Mouse (Mus musculus): Measurements from ENCODE around the gene Olfr348. TPM values are rescaled to one million over a fixed set of nuclear protein-coding genes. Genes with fewer than 3 reads are reported as not detected.
A peak's percentile ranks its signal among the peaks of the same experiment; 100 is the strongest.

The Olfr348 gene
- polyA plus RNA-seq (2014; fragmentation: Nextera tagmentation; extraction: Ambion mirVana), result not detected in 2 replicates

GRCm38 (mm10) chr2:36783976-36784375 lies at the start of gene Olfr348:
Olfr348 (plus strand) TSS chr2:36784276.
- DNase-seq (ENCODE audit: low spot score, missing footprints) (no peak), ATAC-seq (ENCODE audit: low FRiP score) (no peak)
- Histone ChIP-seq H3K36me3 (ENCODE audit: control insufficient read depth, insufficient read depth, low read length) (no peaks in the 10 kb centered on the region), H3K4me3 (ENCODE audit: low read depth, low read length) (no peak within 1 kb of the TSS), H3K27ac (ENCODE audit: low read depth, low read length) (no peak within 1 kb of the TSS), H3K4me2 (no peak within 1 kb of the TSS), H3K27me3 (ENCODE audit: control insufficient read depth, insufficient read depth, low read length) (no peaks in the 10 kb centered on the region), H3K9ac (ENCODE audit: low read length) (no peak within 1 kb of the TSS), H3K4me1 (ENCODE audit: control insufficient read depth, insufficient read depth, low read length) (no peaks in the 10 kb centered on the region), H3K9me3 (ENCODE audit: control insufficient read depth, low read length) (peaks cover 5% of the 10 kb centered on the region; the same call in 1 of the 2 replicates)
- WGBS, result 73% methylated on average over 2 of the region's 2 CpGs

GRCm38 (mm10) chr2:36736226-36736625 lies 47.9 kb upstream of the Olfr348 start:
- DNase-seq (ENCODE audit: low spot score, missing footprints), result peak; percentile 75
- Histone ChIP-seq H3K36me3 (ENCODE audit: control insufficient read depth, insufficient read depth, low read length) (no peaks in the 10 kb centered on the region), H3K27me3 (ENCODE audit: control insufficient read depth, insufficient read depth, low read length) (no peaks in the 10 kb centered on the region), H3K9me3 (ENCODE audit: control insufficient read depth, low read length) (peaks cover 3% of the 10 kb centered on the region; the same call in 1 of the 2 replicates), H3K4me2 (no peak overlapping the region), H3K4me3 (ENCODE audit: low read depth, low read length) (no peak overlapping the region), H3K27ac (ENCODE audit: low read depth, low read length) (no peak overlapping the region), H3K9ac (ENCODE audit: low read length) (no peak overlapping the region), H3K4me1 (ENCODE audit: control insufficient read depth, insufficient read depth, low read length) (no peaks in the 10 kb centered on the region)
- no peak for ATAC-seq (ENCODE audit: low FRiP score)
- WGBS, result 63% methylated on average over 3 of the region's 3 CpGs

GRCm38 (mm10) chr2:36790238-36790637 lies 6.2 kb downstream of the Olfr348 start, which contains the start of gene Olfr50:
Olfr50 (plus strand) TSS chr2:36790538.
- Histone ChIP-seq H3K27me3 (ENCODE audit: control insufficient read depth, insufficient read depth, low read length) (no peaks in the 10 kb centered on the region), H3K36me3 (ENCODE audit: control insufficient read depth, insufficient read depth, low read length) (no peaks in the 10 kb centered on the region), H3K4me3 (ENCODE audit: low read depth, low read length) (no peak within 1 kb of the TSS), H3K9me3 (ENCODE audit: control insufficient read depth, low read length) (peaks cover 12% of the 10 kb centered on the region; the same call in 1 of the 2 replicates), H3K27ac (ENCODE audit: low read depth, low read length) (no peak within 1 kb of the TSS), H3K4me1 (ENCODE audit: control insufficient read depth, insufficient read depth, low read length) (no peaks in the 10 kb centered on the region), H3K4me2 (no peak within 1 kb of the TSS), H3K9ac (ENCODE audit: low read length) (no peak within 1 kb of the TSS)
- 89% methylated on average over 2 of the region's 2 CpGs for WGBS
- no peak for ATAC-seq (ENCODE audit: low FRiP score)
- no peak for DNase-seq (ENCODE audit: low spot score, missing footprints)

GRCm38 (mm10) chr2:36816932-36817331 lies 32.9 kb downstream of the Olfr348 start, which contains the start of gene Olfr3:
Olfr3 (minus strand) TSS chr2:36817032.
- Histone ChIP-seq H3K9me3 (ENCODE audit: control insufficient read depth, low read length) (peaks cover 4% of the 10 kb centered on the region; the same call in 1 of the 2 replicates), H3K36me3 (ENCODE audit: control insufficient read depth, insufficient read depth, low read length) (no peaks in the 10 kb centered on the region), H3K4me2 (no peak within 1 kb of the TSS), H3K4me1 (ENCODE audit: control insufficient read depth, insufficient read depth, low read length) (no peaks in the 10 kb centered on the region), H3K27me3 (ENCODE audit: control insufficient read depth, insufficient read depth, low read length) (no peaks in the 10 kb centered on the region), H3K9ac (ENCODE audit: low read length) (no peak within 1 kb of the TSS), H3K4me3 (ENCODE audit: low read depth, low read length) (no peak within 1 kb of the TSS), H3K27ac (ENCODE audit: low read depth, low read length) (no peak within 1 kb of the TSS)
- no peak for DNase-seq (ENCODE audit: low spot score, missing footprints)
- WGBS, result 73% methylated on average over 1 of the region's 1 CpGs
- no peak for ATAC-seq (ENCODE audit: low FRiP score)

Other genes starting within 250 kb of the Olfr348 start
- gene Olfr344, start 217.6 kb upstream of the Olfr348 start, polyA plus RNA-seq (2014; fragmentation: Nextera tagmentation; extraction: Ambion mirVana), result not detected in 2 replicates
- not detected in 2 replicates for gene Olfr345, start 144.2 kb upstream of the Olfr348 start, polyA plus RNA-seq (2014; fragmentation: Nextera tagmentation; extraction: Ambion mirVana)
- gene Olfr346, start 98.5 kb upstream of the Olfr348 start, polyA plus RNA-seq (2014; fragmentation: Nextera tagmentation; extraction: Ambion mirVana), result not detected in 2 replicates
- not detected in 2 replicates for gene Olfr347, start 52.4 kb upstream of the Olfr348 start, polyA plus RNA-seq (2014; fragmentation: Nextera tagmentation; extraction: Ambion mirVana)
- not detected in 2 replicates for gene Olfr50, start 6.3 kb downstream of the Olfr348 start, polyA plus RNA-seq (2014; fragmentation: Nextera tagmentation; extraction: Ambion mirVana)
- not detected in 2 replicates for gene Olfr3, start 32.8 kb downstream of the Olfr348 start, polyA plus RNA-seq (2014; fragmentation: Nextera tagmentation; extraction: Ambion mirVana)
- gene Olfr350, start 62.0 kb downstream of the Olfr348 start, polyA plus RNA-seq (2014; fragmentation: Nextera tagmentation; extraction: Ambion mirVana), result not detected in 2 replicates
- gene Olfr351, start 78.4 kb downstream of the Olfr348 start, polyA plus RNA-seq (2014; fragmentation: Nextera tagmentation; extraction: Ambion mirVana), result not detected in 2 replicates
- not detected in 2 replicates for gene Olfr352, start 84.2 kb downstream of the Olfr348 start, polyA plus RNA-seq (2014; fragmentation: Nextera tagmentation; extraction: Ambion mirVana)
- not detected in 2 replicates for gene Olfr353, start 108.7 kb downstream of the Olfr348 start, polyA plus RNA-seq (2014; fragmentation: Nextera tagmentation; extraction: Ambion mirVana)
- gene Olfr354, start 121.4 kb downstream of the Olfr348 start, polyA plus RNA-seq (2014; fragmentation: Nextera tagmentation; extraction: Ambion mirVana), result not detected in 2 replicates
- gene Olfr355, start 144.6 kb downstream of the Olfr348 start, polyA plus RNA-seq (2014; fragmentation: Nextera tagmentation; extraction: Ambion mirVana), result not detected in 2 replicates
- not detected in 2 replicates for gene Olfr356, start 152.8 kb downstream of the Olfr348 start, polyA plus RNA-seq (2014; fragmentation: Nextera tagmentation; extraction: Ambion mirVana)
- gene Olfr357, start 209.6 kb downstream of the Olfr348 start, polyA plus RNA-seq (2014; fragmentation: Nextera tagmentation; extraction: Ambion mirVana), result not detected in 2 replicates
- not detected in 2 replicates for gene Olfr358, start 225.1 kb downstream of the Olfr348 start, polyA plus RNA-seq (2014; fragmentation: Nextera tagmentation; extraction: Ambion mirVana)